Mouse (Mus musculus): ENCODE measurements around the gene Pitx1.

Gene Pitx1

GRCm38 (mm10) chr13:55836142-55836625 lies at the start of gene Pitx1:
Gene Pitx1 (minus strand): TSS chr13:55836192.
- no peak for DNase-seq (ENCODE audit: low spot score in 2 of 2)

- DNase-seq (ENCODE audit: low spot score in 2 of 2): no peak
Observed at GRCm38 (mm10) chr13:55881431-55882202, 45.6 kb upstream of the Pitx1 start.

- no peak for DNase-seq (ENCODE audit: low spot score in 2 of 2)
Observed at GRCm38 (mm10) chr13:55878353-55878752, 42.4 kb upstream of the Pitx1 start.

- no peak for DNase-seq (ENCODE audit: low spot score in 2 of 2)
Observed at GRCm38 (mm10) chr13:55871410-55871809, 35.4 kb upstream of the Pitx1 start.

- DNase-seq (ENCODE audit: low spot score in 2 of 2): no peak
Observed at GRCm38 (mm10) chr13:55870001-55870400, 34.0 kb upstream of the Pitx1 start.

GRCm38 (mm10) chr13:55867540-55868103 lies 31.6 kb upstream of the Pitx1 start:
- no peak for DNase-seq (ENCODE audit: low spot score in 2 of 2)

GRCm38 (mm10) chr13:55860483-55860882 lies 24.5 kb upstream of the Pitx1 start:
- DNase-seq (ENCODE audit: low spot score in 2 of 2): no peak

GRCm38 (mm10) chr13:55858463-55858862 lies 22.5 kb upstream of the Pitx1 start:
- DNase-seq (ENCODE audit: low spot score in 2 of 2): no peak

GRCm38 (mm10) chr13:55855793-55856192 lies 19.8 kb upstream of the Pitx1 start:
- no peak for DNase-seq (ENCODE audit: low spot score in 2 of 2)

GRCm38 (mm10) chr13:55852205-55852604 lies 16.2 kb upstream of the Pitx1 start:
- no peak for DNase-seq (ENCODE audit: low spot score in 2 of 2)

GRCm38 (mm10) chr13:55850726-55851125 lies 14.7 kb upstream of the Pitx1 start:
- no peak for DNase-seq (ENCODE audit: low spot score in 2 of 2)

- no peak for DNase-seq (ENCODE audit: low spot score in 2 of 2)
Observed at GRCm38 (mm10) chr13:55848604-55849190, 12.7 kb upstream of the Pitx1 start.

GRCm38 (mm10) chr13:55847805-55848204 lies 11.8 kb upstream of the Pitx1 start:
- no peak for DNase-seq (ENCODE audit: low spot score in 2 of 2)

GRCm38 (mm10) chr13:55843700-55844099 lies 7.7 kb upstream of the Pitx1 start:
- DNase-seq (ENCODE audit: low spot score in 2 of 2): no peak

- DNase-seq (ENCODE audit: low spot score in 2 of 2): no peak
Observed at GRCm38 (mm10) chr13:55840223-55840622, 4.2 kb upstream of the Pitx1 start.

GRCm38 (mm10) chr13:55836786-55837780 lies 1.1 kb upstream of the Pitx1 start:
- DNase-seq (ENCODE audit: low spot score in 2 of 2): no peak

- no peak for DNase-seq (ENCODE audit: low spot score in 2 of 2)
Observed at GRCm38 (mm10) chr13:55835548-55836097, 369 bp downstream of the Pitx1 start.

GRCm38 (mm10) chr13:55834667-55835066 lies 1.3 kb downstream of the Pitx1 start:
- no peak for DNase-seq (ENCODE audit: low spot score in 2 of 2)

- DNase-seq (ENCODE audit: low spot score in 2 of 2): no peak
Observed at GRCm38 (mm10) chr13:55833921-55834320, 2.1 kb downstream of the Pitx1 start.

GRCm38 (mm10) chr13:55832602-55833001 lies 3.4 kb downstream of the Pitx1 start:
- DNase-seq (ENCODE audit: low spot score in 2 of 2): no peak

GRCm38 (mm10) chr13:55831722-55832160 lies 4.3 kb downstream of the Pitx1 start:
- no peak for DNase-seq (ENCODE audit: low spot score in 2 of 2)

All from right cerebral cortex, postnatal 36 days (tissue).